Mouse (Mus musculus) erythroblast, embryonic 14.5 days (primary cell): ENCODE data around the gene Cfl2.

Experiments
- GATA1 ChIP-seq: IDR thresholded peaks from 2 replicates; pipeline ENCODE4 v1.6.1; 2012; ENCODE audit warnings: low read length, inconsistent platforms, mixed read lengths
- TAL1 ChIP-seq: IDR thresholded peaks from 3 replicates; pipeline ENCODE4 v1.6.1; 2012; ENCODE audit warnings: low read length, inconsistent platforms, mixed read lengths

DNA sequence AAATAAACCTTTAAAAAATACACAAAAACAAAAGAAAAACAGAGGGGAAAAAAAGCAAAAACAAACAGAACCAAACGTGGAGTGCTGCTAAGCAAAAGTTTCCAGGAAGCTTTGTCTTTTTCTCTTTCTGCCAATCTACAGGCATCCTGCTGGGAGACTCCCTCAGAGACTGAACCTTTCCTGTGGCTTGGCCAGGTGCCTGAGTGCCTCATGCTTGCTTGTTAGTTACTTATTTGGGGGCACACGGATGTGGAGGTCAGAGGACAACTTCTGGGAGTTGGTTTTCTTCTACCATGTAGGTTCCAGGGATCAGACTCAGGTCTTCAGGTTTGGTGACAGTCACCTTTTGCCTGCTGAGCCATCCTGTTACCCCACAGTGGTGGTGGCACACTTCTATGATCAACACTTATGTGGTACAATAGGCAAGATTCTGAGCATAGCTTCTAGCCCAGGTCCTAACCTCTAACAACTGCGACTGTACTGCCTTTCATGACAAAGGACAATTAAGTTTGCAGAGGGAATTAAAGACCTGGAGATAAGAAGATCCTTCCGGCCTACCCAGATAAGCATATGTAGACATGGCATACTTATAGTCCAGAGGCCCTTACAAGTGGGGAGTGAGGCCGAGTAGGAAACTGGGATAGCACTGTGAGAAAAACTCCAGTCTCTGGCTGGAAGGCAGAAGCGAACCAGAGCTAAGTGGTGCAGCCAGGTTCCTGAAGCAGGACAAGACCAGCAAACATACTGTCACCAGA, 43.3 kb downstream of the Cfl2 start:
- no peak for TF ChIP-seq TAL1
- TF ChIP-seq GATA1: no peak
